Mouse (Mus musculus) lung, adult 2 months (tissue): ENCODE measurements around the gene Ilkap. TPM values are rescaled to one million over a fixed set of nuclear protein-coding genes. Genes with fewer than 3 reads are reported as not detected.

Experiments used
- DNase-seq: peaks from one replicate; pipeline ENCODE4 v3.0.0; 2022
- H3K4me1 ChIP-seq: fragments of 200-500 bp; 2 replicates; pipeline ENCODE4 v1.6.1; 2011; ENCODE audit warnings: low read length; ENCODE audit not compliant: control insufficient read depth, insufficient read depth
- H3K4me3 ChIP-seq: fragments of 200-500 bp; replicated peaks from 2 replicates; pipeline ENCODE3; 2011; ENCODE audit warnings: low read depth, mild to moderate bottlenecking, control low read depth, low read length; ENCODE audit errors: extremely low read depth
- CTCF ChIP-seq: fragments of 200-500 bp; IDR thresholded peaks from 2 replicates; pipeline ENCODE4 v1.5.1; 2011; ENCODE audit warnings: mild to moderate bottlenecking, low read length, control low read depth; ENCODE audit not compliant: insufficient read depth
- POLR2A ChIP-seq: fragments of 200-500 bp; IDR thresholded peaks from 2 replicates; pipeline ENCODE4 v1.6.1; 2011; ENCODE audit warnings: low read depth, mild to moderate bottlenecking, control low read depth, low read length, borderline replicate concordance; ENCODE audit errors: extremely low read depth
- WGBS: fragments of 180-500 bp; shearing (Covaris S2); methylation state at CpG from one replicate; pipeline ENCODE4 v1.1.7; 2018; 5-methylcytosine and 5-hydroxymethylcytosine counted together
- polyA plus RNA-seq: library from polyadenylated mRNA; depleted of rRNA; stranded (reverse); fragments of >200 nt; gene quantifications from 2 replicates; pipeline ENCODE4 v1.2.3, GENCODE M21; 2012

Ilkap gene
- polyA plus RNA-seq, 1 experiment, result 57.4 TPM

DNA sequence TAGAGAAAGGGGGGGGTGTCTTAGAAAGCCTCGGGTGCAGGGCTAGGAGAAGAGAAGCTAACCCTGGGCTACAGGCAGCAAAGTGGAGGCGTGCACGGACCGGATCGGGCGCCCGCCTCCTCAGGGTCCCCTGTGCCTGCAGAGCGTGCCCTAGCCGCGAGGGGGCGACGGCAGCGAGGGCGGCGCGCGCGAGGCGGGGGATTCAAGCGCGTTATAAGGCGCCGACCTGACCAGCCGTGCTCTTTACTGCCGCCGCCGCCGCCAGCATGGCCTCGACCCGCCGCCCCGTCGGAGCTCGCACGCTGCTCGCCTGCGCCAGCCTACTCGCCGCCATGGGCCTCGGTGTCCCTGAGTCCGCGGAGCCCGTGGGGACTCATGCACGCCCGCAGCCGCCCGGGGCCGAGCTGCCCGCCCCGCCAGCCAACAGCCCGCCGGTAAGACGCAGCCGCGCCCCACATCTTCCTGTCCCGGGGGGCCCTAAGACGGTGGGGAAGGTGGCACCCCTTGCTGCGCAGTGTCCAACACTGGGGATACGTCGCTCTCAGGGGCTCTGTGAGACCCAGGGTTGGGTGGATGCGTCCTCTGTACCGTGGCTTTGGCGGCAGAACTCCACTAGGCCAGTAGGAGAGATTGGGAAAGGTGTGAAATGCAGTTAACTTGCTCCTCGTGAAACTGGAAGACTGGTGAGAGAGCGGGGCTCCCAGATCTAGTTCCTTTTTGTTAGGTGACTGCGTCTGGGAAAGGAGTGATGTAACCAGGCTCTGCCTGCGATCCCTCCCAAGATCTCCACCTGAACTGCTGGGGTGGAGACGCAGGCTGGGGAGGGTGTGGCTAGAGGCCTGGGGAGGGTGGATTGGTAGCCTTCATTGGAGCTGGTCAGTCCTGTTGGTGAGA is 32.2 kb downstream of the Ilkap start, which contains the start of gene Erfe:
Gene Erfe, plus strand, starts transcription at position 216 of the 894 bp plus-strand sequence.
- peak; percentile 74 for DNase-seq
- 2% methylated on average over 68 of the region's 68 CpGs for WGBS

DNA sequence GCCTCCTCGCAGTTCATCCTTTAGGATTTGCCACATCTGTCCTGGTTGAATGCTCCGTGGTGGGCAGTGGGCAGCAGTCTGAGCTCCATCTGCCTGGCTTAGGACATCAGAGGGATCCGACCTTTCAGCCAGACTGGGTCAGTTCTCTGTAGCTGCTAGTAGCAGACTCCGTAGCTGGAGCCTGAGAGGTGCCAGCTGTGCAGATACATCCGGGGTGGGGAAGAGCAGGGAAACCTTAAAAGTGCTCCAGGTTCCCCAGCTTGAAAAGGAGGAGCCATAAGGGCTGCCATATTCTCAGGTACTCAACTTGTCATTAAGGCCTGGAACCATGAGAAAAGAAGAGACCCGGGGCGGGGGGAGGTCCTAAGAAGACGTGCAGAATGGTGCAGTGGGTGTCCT is 32.8 kb downstream of the Ilkap start:
- no peak for TF ChIP-seq POLR2A
- TF ChIP-seq CTCF, result no peak
- no peak overlapping the region for H3K4me3 ChIP-seq
- 33% methylated on average over 8 of the region's 8 CpGs for WGBS

More for the DNA sequence above, 32.2 kb downstream of the Ilkap start, which contains the start of gene Erfe:
- H3K4me3 ChIP-seq, result peak within 1 kb of the TSS; percentile 31
- H3K4me1 ChIP-seq, result peaks cover 8% of the 10 kb centered on the region; the same call in 1 of the 2 replicates
- TF ChIP-seq CTCF, result peak; percentile 32; the same call in 1 of the 2 replicates
- no peak for TF ChIP-seq POLR2A

DNA sequence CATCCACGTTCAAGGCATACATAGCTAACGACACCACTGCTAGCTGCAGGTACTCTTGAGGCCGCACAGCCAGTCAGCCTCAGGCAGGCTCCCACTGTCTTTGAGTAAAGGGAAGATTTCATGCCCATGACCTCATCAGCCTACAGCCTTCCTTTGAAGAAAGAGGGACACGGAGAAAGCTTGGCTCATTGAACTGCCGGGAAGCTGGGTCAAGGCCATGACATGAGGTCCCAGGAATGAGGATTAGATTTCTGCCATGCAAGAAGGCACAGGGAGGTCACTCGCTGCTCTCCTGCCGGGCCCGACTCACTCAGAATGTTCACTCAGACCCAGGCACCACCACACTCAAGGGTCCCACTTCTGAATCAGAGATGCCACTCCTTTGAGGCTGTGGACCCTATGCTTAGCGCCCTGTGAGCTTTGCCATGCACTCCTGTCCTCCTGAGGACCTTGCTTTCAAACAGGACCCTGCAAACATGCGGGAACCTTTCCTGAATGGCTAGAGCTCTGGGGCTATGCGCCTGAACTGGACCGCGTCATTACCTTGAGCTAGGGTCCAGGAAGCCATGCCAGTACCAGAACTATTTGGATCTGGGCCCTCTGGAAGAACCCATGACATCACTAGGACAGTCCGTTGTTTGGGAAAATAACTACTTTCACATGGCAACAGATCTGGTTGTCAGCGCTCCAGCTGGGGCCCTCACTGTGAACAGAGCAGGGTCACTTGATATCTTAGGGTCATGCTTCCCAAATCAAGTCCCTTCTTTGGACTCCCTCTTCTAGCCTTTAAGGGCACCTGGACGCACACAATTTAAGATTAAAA is 33.6 kb downstream of the Ilkap start:
- DNase-seq, result no peak
- TF ChIP-seq CTCF, result no peak
- no peak for TF ChIP-seq POLR2A
- WGBS, result 88% methylated on average over 16 of the region's 16 CpGs
- no peak overlapping the region for H3K4me3 ChIP-seq
- H3K4me1 ChIP-seq, result peaks cover 8% of the 10 kb centered on the region; the same call in 1 of the 2 replicates

More for the DNA sequence above, 32.8 kb downstream of the Ilkap start:
- DNase-seq, result no peak
- H3K4me1 ChIP-seq, result peaks cover 8% of the 10 kb centered on the region; the same call in 1 of the 2 replicates

DNA sequence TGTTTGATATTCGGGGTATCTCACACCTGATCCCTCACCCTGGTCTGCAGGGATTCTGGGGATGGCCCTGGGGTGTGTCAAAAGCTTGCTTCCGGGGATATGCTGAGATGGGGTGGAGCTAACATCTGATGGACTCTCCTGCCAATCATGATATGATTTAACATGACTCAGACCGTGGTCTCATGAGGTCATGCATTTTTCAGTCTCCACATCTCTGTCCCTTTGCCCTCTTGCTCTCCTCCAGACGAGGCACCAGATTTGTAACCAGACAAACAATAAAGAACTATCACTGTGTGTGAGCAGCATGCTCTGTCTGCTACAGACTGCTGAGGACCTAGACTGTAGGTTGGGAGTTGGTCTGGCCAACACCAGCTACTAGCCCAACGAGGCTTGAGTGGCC is 36.5 kb downstream of the Ilkap start:
- TF ChIP-seq POLR2A, result no peak
- no peak for TF ChIP-seq CTCF
- DNase-seq, result no peak
- peaks cover 8% of the 10 kb centered on the region; the same call in 1 of the 2 replicates for H3K4me1 ChIP-seq
- WGBS, result 67% methylated on average over 5 of the region's 5 CpGs
- no peak overlapping the region for H3K4me3 ChIP-seq

DNA sequence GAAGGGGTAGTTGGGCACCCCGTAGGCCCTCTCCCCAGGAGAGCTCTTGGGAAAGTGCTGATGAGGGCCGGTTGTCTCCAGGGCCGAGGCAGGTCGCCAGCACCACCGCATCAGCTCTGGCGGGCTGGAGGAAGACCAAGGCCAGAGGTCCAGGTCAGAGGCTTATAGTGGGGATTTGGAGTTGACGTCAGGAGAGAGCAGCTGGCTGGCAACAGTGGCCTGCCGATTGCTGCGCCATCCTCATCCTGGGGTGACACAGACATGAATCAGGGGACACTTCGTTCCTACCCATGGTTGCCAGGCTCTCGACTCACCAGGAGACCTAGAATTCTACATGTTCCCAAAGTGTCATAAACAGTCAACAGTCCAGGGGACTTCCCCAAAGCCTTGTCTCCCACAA is 42.5 kb downstream of the Ilkap start:
- TF ChIP-seq POLR2A (no peak), CTCF (no peak)
- no peaks in the 10 kb centered on the region for H3K4me1 ChIP-seq
- 63% methylated on average over 11 of the region's 11 CpGs for WGBS
- H3K4me3 ChIP-seq, result no peak overlapping the region
- DNase-seq, result no peak

DNA sequence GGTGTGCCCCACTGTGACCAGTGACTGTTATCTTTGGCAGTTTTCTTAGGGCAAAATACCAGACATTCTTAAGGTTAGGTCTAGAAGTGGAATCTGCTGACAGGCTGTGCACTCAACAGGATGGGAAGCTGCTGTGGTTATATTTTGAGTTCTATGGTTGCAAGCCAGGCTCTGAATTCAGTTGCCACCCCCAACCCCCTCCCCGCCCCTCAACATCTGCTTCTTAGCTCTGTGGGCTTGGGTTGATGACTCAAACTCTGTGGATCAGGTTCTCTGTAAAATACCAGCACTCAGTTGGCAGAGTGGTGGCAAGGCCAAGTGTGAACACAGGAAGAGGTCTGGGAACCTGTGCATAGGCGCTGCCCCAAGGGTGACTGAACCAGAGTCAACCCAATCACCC is 46.3 kb downstream of the Ilkap start:
- WGBS, result 76% methylated on average over 2 of the region's 2 CpGs
- DNase-seq, result no peak
- no peak overlapping the region for H3K4me3 ChIP-seq
- H3K4me1 ChIP-seq, result no peaks in the 10 kb centered on the region
- TF ChIP-seq CTCF, result no peak
- TF ChIP-seq POLR2A, result no peak

DNA sequence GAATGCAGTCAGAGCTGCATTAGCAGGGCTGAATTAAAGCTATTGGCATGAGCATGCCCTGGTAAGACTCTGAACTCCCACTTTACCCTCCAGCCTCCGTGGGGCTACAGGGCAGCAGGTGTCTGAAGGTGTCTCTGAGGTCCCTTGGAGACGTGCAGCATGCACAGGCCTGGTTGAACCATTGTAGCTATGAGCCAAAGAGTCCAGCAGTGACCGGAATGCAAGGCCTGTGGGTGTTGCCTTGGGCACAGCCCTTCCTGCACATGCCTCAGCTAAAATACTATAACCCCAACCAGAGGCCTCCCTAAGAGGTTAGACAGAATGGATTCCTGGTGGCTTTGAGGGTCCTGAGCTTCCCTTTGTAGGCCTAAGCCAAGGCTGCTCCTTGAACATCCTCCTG is 47.4 kb downstream of the Ilkap start:
- Histone ChIP-seq H3K4me1 (no peaks in the 10 kb centered on the region), H3K4me3 (no peak overlapping the region)
- WGBS, result 66% methylated on average over 3 of the region's 3 CpGs
- TF ChIP-seq CTCF (no peak), POLR2A (no peak)
- DNase-seq, result no peak

DNA sequence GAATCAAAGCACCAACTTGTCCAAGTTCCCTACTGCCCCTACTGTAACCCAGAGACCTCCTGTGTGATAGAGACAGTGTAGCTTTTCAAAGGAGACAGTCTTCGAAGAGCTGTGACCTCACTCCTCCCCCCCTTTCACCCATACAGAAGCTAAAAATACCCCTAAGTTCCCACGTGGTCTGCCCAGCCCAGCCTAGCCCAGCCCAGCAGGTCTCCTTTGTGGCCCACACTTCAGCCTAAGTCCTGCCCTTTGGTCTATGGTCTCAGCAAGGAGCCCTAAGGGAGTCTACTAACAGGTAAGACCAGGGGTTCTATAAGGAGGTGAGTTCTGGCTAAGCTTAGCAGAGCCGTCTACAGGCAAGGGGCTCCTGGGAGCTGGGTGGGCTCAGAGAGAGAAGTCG is 47.8 kb downstream of the Ilkap start, which contains the start of gene Klhl30:
Gene Klhl30, plus strand, starts transcription at position 176 of the 400 bp plus-strand sequence.
- H3K4me1 ChIP-seq, result no peaks in the 10 kb centered on the region
- no peak within 1 kb of the TSS for H3K4me3 ChIP-seq
- 45% methylated on average over 4 of the region's 4 CpGs for WGBS
- TF ChIP-seq CTCF, result no peak
- no peak for TF ChIP-seq POLR2A
- no peak for DNase-seq

DNA sequence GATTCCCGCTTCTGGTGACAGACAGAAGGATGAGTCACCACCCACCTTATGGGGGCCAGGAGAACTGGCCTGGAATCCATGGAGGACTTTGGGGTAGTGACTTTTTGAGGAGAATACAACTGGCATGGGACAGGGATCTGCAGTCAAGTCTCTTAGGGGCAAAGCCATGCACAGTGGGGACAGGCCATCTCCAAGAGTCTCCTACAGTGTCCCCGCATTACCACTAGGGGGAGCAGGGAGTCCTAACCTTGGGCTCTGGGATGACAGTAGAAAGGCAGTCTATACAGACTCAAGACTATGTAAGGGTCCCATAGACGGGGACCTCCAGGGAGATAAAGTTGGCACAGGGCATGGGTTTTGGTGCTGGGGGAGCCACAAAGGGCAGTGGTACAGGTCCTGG is 51.7 kb downstream of the Ilkap start:
- Histone ChIP-seq H3K4me3 (no peak overlapping the region), H3K4me1 (no peaks in the 10 kb centered on the region)
- DNase-seq, result peak; percentile 47
- WGBS, result 34% methylated on average over 3 of the region's 3 CpGs
- TF ChIP-seq CTCF (peak; percentile 93), POLR2A (no peak)
